Mouse (Mus musculus) spleen, adult 2 months (tissue): ENCODE results near the gene Mcoln3.
A peak's percentile ranks its signal among the peaks of the same experiment; 100 is the strongest.

ENCODE experiments used
- CTCF ChIP-seq: fragments of 200-500 bp; IDR thresholded peaks from 2 replicates; pipeline ENCODE4 v1.5.1; 2011; ENCODE audit warnings: mild to moderate bottlenecking, inconsistent platforms; ENCODE audit not compliant: insufficient read depth, insufficient read length, insufficient replicate concordance; ENCODE audit errors: extremely low read depth
- POLR2A ChIP-seq: fragments of 200-500 bp; IDR thresholded peaks from 2 replicates; pipeline ENCODE4 v1.6.1; 2011; ENCODE audit warnings: low read depth, low read length, inconsistent platforms

GRCm38 (mm10) chr3:146189933-146190332, 72.7 kb downstream of the Mcoln3 start:
- TF ChIP-seq POLR2A = no peak
- TF ChIP-seq CTCF = peak; percentile 14; the same call in 1 of the 2 replicates
